Mouse (Mus musculus): Measurements from ENCODE around the gene Zbtb8os. TPM values are rescaled to one million over a fixed set of nuclear protein-coding genes. Genes with fewer than 3 reads are reported as not detected.
A peak's percentile ranks its signal among the peaks of the same experiment; 100 is the strongest.

The Zbtb8os gene
- polyA plus RNA-seq, 1 experiment from 2014 or later, result 44.0 TPM

DNA sequence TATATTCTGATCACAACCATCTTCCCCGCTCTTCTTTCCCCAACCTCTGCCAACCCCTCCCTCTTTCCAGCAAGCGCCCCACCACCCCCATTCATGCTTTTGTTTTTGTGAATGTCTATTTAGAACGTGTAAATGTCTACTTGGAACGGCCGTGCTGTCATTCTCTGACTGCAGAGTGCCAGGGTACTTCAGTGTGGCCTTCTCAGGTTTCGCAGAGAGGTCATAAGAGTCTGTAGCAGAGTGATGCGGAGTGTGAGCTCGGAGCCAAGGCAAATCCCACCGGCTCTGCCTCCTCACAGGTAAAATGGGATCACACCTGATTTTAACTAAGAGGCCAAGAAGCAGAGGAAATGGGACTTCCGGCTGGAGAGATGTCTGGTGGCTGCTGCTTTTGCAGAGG lies 36.4 kb upstream of the Zbtb8os start:
- WGBS, result 47% methylated on average over 10 of the region's 10 CpGs
- Histone ChIP-seq H3K4me2 (replicated peaks) (no peak overlapping the region), H3K27ac (no peak overlapping the region), H3K27me3 (no peaks in the 10 kb centered on the region), H3K9ac (no peak overlapping the region), H3K9me3 (peaks cover 10% of the 10 kb centered on the region), H3K36me3 (peaks cover 3% of the 10 kb centered on the region; the same call in 1 of the 2 replicates), H3K4me1 (peaks cover 14% of the 10 kb centered on the region; the same call in 1 of the 2 replicates), H3K4me3 (no peak overlapping the region)
- no peak for ATAC-seq (ENCODE audit: low FRiP score, low read depth)

DNA sequence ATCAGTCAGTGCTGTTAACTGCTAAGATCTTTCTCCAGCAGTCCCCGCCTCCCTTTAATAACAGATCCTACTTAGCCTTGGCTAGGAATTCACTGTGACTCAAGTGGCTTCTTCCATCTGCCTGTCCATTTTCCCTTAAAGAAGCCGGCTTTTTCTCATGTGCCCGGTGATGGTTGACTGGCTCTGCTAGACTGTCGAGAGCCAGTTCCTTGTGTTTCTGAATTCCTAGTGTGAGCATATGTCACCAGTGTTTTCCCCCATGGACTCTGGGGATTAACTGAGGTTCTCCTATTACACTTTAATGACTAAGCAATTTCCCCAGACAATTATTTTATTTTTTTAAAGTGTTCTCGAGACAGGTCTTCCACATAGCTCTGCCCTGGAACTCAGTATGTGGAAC lies 32.1 kb upstream of the Zbtb8os start:
- peaks cover 31% of the 10 kb centered on the region for H3K36me3 ChIP-seq
- 68% methylated on average over 5 of the region's 5 CpGs for WGBS
- no peak overlapping the region for H3K27ac ChIP-seq
- no peak overlapping the region for H3K4me2 ChIP-seq (replicated peaks)
- no peak overlapping the region for H3K9ac ChIP-seq
- H3K4me1 ChIP-seq, result peaks cover 8% of the 10 kb centered on the region; the same call in 1 of the 2 replicates
- ATAC-seq (ENCODE audit: low FRiP score, low read depth), result 0 out of 2 replicates have a peak, but pooled peaks have one; percentile 13
- H3K9me3 ChIP-seq, result peaks cover 10% of the 10 kb centered on the region
- no peak overlapping the region for H3K4me3 ChIP-seq
- no peaks in the 10 kb centered on the region for H3K27me3 ChIP-seq

DNA sequence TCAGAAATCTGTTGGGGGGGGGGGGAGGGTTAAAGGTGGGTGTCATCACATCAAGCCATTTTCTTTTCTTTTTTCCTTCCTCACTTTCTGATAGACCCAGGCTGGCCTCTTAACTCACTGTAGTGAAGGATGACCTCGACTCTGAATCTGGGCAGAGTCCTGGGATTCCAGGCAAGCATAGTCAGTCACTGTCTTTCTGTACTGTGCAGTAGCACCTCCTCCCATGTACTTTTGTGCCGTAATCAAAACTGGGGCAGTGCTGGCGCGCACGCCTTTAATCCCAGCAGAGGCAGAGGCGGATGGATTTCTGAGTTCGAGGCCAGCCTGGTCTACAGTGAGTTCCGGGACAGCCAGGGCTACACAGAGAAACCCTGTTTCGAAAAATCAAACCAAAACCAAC lies 31.7 kb upstream of the Zbtb8os start:
- H3K9me3 ChIP-seq, result peaks cover 10% of the 10 kb centered on the region
- no peak overlapping the region for H3K27ac ChIP-seq
- H3K4me3 ChIP-seq, result no peak overlapping the region
- 90% methylated on average over 9 of the region's 9 CpGs for WGBS
- no peak overlapping the region for H3K4me2 ChIP-seq (replicated peaks)
- peaks cover 5% of the 10 kb centered on the region; the same call in 1 of the 2 replicates for H3K4me1 ChIP-seq
- H3K27me3 ChIP-seq, result no peaks in the 10 kb centered on the region
- H3K9ac ChIP-seq, result no peak overlapping the region
- peaks cover 35% of the 10 kb centered on the region for H3K36me3 ChIP-seq
- peak; percentile 10; the same call in 1 of the 2 replicates for ATAC-seq (ENCODE audit: low FRiP score, low read depth)

DNA sequence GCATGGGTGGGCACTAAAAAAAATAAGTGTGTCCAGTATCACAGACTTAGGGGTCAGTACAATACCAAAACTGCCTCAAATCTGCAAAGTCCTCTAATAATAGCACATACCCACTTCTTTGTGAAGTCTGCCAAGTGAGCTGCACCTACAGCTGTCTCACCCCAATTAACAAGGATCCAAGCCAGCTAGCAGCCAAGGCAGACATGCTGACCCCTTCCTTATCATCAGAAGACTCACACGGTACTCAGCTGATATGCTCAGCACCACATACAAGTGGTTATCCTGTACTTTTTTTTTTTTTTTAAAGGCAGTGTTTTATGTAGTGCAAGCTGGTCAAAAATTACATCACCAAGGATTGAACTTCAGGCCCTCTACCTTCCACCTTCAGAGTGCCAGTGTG lies 31.2 kb upstream of the Zbtb8os start:
- ATAC-seq (ENCODE audit: low FRiP score, low read depth), result peak; percentile 19; the same call in 1 of the 2 replicates
- H3K27me3 ChIP-seq, result no peaks in the 10 kb centered on the region
- H3K4me2 ChIP-seq (replicated peaks), result no peak overlapping the region
- peaks cover 40% of the 10 kb centered on the region for H3K36me3 ChIP-seq
- peaks cover 10% of the 10 kb centered on the region for H3K9me3 ChIP-seq
- no peak overlapping the region for H3K4me3 ChIP-seq
- H3K27ac ChIP-seq, result no peak overlapping the region
- no peak overlapping the region for H3K9ac ChIP-seq
- H3K4me1 ChIP-seq, result 0 out of 2 replicates have a peak, but pooled peaks cover 1% of the 10 kb centered on the region
- WGBS, result 59% methylated on average over 1 of the region's 1 CpGs

DNA sequence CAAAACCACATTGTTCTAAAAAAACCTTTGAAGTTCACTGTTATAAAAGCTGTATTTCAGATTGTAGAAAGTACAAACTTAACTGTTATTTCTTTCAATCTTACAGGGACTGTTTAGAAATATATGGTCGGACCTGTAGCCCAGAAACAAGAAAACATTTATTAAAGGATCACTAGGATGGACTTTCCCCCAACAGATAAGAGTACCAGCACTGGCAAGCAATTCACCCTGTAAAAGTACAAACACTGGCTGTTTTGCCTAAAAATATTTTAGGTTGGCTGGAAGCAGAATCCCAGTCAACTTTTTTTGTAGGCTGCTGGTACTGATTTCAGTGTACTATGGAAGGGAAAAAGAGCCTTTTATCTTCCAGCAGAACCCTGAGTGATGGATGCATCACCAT lies 27.6 kb upstream of the Zbtb8os start:
- no peak for ATAC-seq (ENCODE audit: low FRiP score, low read depth)
- H3K27me3 ChIP-seq, result no peaks in the 10 kb centered on the region
- H3K9ac ChIP-seq, result no peak overlapping the region
- H3K4me1 ChIP-seq, result no peaks in the 10 kb centered on the region
- 91% methylated on average over 1 of the region's 1 CpGs for WGBS
- H3K4me2 ChIP-seq (replicated peaks), result no peak overlapping the region
- H3K36me3 ChIP-seq, result peaks cover 68% of the 10 kb centered on the region
- H3K4me3 ChIP-seq, result no peak overlapping the region
- H3K27ac ChIP-seq, result no peak overlapping the region
- no peaks in the 10 kb centered on the region for H3K9me3 ChIP-seq

DNA sequence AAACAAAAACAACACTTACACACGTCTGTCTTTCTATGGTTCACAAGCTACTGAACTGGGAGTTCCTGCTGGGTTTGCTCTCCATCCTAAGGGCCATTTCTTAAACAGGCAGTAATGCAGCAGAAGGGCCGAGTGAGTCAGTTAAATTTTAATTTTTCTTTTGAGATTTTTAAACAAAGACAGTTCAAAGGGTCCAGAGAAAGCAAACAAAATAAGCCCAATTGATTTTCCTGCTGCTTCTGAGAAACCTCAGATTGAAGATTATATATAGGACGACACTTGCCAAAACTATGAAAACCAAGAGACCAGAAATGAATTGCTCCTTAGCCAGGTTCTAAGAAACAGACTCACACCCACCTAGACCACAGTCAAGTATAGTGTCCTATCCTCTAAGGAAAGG lies 21.6 kb upstream of the Zbtb8os start:
- Histone ChIP-seq H3K4me2 (replicated peaks) (no peak overlapping the region), H3K4me3 (no peak overlapping the region), H3K27me3 (no peaks in the 10 kb centered on the region), H3K4me1 (no peaks in the 10 kb centered on the region), H3K36me3 (peaks cover 92% of the 10 kb centered on the region), H3K9me3 (no peaks in the 10 kb centered on the region), H3K27ac (no peak overlapping the region), H3K9ac (no peak overlapping the region)
- WGBS, result 84% methylated on average over 3 of the region's 3 CpGs
- ATAC-seq (ENCODE audit: low FRiP score, low read depth), result no peak

DNA sequence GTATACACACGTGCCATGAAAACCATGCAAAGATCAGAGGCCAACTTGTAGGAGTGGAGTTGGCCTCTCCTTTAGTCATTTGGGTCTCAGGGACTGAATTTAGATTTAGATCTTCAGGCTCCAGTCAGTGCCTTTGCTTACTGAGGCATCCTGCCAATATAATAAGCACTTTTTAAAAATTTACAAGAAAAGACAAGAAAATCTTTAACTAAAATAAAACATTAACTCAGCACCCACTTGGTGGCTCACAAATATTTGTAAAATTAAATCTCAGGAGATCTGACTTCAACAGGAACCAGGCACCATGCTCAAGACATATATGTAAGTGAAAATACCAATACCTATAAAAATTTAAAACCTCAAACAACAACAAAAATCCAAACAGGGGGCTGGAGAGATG lies 14.6 kb upstream of the Zbtb8os start:
- Histone ChIP-seq H3K4me1 (no peaks in the 10 kb centered on the region), H3K9me3 (no peaks in the 10 kb centered on the region), H3K27ac (no peak overlapping the region), H3K36me3 (peaks cover 89% of the 10 kb centered on the region), H3K4me2 (replicated peaks) (no peak overlapping the region), H3K4me3 (no peak overlapping the region), H3K9ac (no peak overlapping the region), H3K27me3 (no peaks in the 10 kb centered on the region)
- no peak for ATAC-seq (ENCODE audit: low FRiP score, low read depth)
- WGBS, result 90% methylated on average over 1 of the region's 1 CpGs

DNA sequence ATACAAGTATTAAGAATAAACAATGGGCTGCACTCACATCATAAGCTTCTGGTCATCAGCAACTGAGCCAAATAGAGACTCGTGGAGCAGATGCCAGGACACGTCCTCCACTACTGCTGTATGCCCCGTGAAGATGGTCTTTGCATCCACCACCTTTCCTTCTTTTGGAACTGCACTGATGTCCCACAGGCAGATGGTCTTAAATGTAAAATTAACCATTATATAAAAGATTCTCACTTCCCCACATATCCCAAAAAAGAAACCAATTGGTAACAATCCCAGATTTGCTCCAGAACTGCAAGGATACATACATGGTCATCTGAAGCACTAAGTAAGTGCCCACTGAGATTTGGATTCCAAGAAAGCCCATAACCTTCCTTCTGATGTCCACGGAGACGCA lies 13.5 kb upstream of the Zbtb8os start:
- Histone ChIP-seq H3K27me3 (no peaks in the 10 kb centered on the region), H3K9ac (no peak overlapping the region), H3K4me2 (replicated peaks) (no peak overlapping the region), H3K36me3 (peaks cover 87% of the 10 kb centered on the region), H3K4me1 (0 out of 2 replicates have a peak, but pooled peaks cover 2% of the 10 kb centered on the region), H3K4me3 (no peak overlapping the region), H3K27ac (no peak overlapping the region), H3K9me3 (no peaks in the 10 kb centered on the region)
- no peak for ATAC-seq (ENCODE audit: low FRiP score, low read depth)
- 91% methylated on average over 5 of the region's 5 CpGs for WGBS

DNA sequence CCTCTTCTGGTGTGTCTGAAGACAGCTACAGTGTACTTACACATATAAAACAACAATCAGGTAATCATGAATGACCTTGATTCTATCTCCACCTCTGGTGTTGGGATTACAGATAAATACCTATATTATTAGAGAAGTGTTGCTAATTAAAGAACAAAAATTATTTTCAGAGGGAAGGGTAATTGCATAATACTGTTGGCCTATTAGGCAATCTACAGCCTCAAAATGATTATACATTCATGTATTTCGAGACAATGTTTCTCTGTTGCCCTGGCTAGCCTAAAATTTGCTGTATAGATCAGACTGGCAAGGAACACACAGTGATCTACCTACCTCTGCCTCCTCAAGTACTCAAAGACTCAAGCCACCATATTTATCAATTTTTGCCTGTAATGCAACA lies 12.0 kb upstream of the Zbtb8os start:
- Histone ChIP-seq H3K9ac (no peak overlapping the region), H3K27ac (no peak overlapping the region), H3K4me1 (0 out of 2 replicates have a peak, but pooled peaks cover 2% of the 10 kb centered on the region), H3K4me2 (replicated peaks) (no peak overlapping the region), H3K9me3 (no peaks in the 10 kb centered on the region), H3K4me3 (no peak overlapping the region), H3K27me3 (no peaks in the 10 kb centered on the region), H3K36me3 (peaks cover 87% of the 10 kb centered on the region)
- WGBS, result 91% methylated on average over 1 of the region's 1 CpGs
- no peak for ATAC-seq (ENCODE audit: low FRiP score, low read depth)

DNA sequence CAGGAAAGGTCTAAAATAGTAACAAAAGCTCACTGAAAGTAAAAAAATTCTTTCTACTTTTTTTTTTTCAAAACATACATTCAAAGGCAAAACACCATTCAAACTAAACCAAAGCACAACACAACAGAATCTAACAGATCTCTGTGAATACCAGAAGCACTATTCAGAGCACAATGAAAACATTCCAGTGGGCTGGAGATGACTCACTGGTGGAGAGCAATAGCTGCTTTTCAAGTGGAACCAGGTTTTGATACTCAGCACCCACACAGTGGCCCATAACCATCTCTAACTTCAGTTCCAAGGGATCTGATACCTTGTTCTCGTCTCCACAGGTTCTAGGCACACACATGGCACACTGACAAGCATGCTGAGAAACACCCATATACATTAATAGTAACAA lies 10.7 kb upstream of the Zbtb8os start:
- Histone ChIP-seq H3K9ac (no peak overlapping the region), H3K4me1 (0 out of 2 replicates have a peak, but pooled peaks cover 2% of the 10 kb centered on the region), H3K9me3 (no peaks in the 10 kb centered on the region), H3K36me3 (peaks cover 88% of the 10 kb centered on the region), H3K4me2 (replicated peaks) (no peak overlapping the region), H3K27ac (no peak overlapping the region), H3K27me3 (no peaks in the 10 kb centered on the region), H3K4me3 (no peak overlapping the region)
- no peak for ATAC-seq (ENCODE audit: low FRiP score, low read depth)
- WGBS, result 78% methylated on average over 1 of the region's 1 CpGs

DNA sequence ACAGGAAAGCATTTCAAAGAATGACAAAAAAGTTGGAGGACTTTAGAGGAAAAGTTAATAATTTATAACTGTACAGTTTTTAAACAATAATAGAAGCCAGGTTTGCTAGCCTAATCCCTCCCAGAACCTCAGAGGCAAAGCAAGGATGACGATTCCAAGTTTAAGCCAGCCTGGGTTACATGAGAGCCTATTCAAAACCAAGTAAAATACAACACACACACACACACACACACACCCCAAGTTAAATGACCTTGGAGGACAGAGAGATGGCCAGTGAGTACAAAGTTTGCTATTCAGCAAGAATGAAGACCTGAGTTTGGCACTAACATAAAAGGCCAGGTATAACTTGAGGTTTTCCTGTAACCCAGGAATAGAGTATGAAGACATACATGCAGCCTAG lies 9.3 kb upstream of the Zbtb8os start:
- H3K9ac ChIP-seq, result no peak overlapping the region
- H3K4me3 ChIP-seq, result no peak overlapping the region
- ATAC-seq (ENCODE audit: low FRiP score, low read depth), result no peak
- no peak overlapping the region for H3K4me2 ChIP-seq (replicated peaks)
- no peak overlapping the region for H3K27ac ChIP-seq
- peaks cover 83% of the 10 kb centered on the region for H3K36me3 ChIP-seq
- peaks cover 12% of the 10 kb centered on the region for H3K4me1 ChIP-seq
- H3K9me3 ChIP-seq, result no peaks in the 10 kb centered on the region
- 61% methylated on average over 1 of the region's 1 CpGs for WGBS
- no peaks in the 10 kb centered on the region for H3K27me3 ChIP-seq

DNA sequence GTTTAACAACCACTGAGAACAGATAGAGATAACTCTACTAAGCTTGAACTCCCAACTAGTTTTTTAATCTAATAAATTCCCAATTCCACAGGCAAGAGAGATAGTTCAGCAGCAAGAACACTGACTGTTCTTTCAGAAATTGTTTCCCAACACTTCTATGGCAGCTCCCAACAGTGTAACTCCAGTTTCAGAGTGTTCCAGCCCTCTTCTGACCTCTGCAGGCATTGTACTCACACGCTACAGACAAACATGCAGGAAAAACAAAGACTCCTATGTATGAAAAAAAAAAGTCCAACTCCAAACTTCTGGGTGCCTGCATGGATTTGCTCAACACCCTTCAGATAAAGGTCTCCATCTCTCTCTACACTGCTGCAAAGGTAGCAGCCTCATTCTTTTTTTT lies 2.6 kb upstream of the Zbtb8os start:
- ATAC-seq (ENCODE audit: low FRiP score, low read depth), result no peak
- Histone ChIP-seq H3K27me3 (no peaks in the 10 kb centered on the region), H3K27ac (no peak overlapping the region), H3K9ac (peak overlapping the region; percentile 54), H3K36me3 (peaks cover 47% of the 10 kb centered on the region), H3K9me3 (no peaks in the 10 kb centered on the region), H3K4me3 (peak overlapping the region; percentile 95), H3K4me1 (peaks cover 38% of the 10 kb centered on the region), H3K4me2 (replicated peaks) (peak overlapping the region; percentile 75)
- 39% methylated on average over 1 of the region's 1 CpGs for whole genome bisulfite sequencing

DNA sequence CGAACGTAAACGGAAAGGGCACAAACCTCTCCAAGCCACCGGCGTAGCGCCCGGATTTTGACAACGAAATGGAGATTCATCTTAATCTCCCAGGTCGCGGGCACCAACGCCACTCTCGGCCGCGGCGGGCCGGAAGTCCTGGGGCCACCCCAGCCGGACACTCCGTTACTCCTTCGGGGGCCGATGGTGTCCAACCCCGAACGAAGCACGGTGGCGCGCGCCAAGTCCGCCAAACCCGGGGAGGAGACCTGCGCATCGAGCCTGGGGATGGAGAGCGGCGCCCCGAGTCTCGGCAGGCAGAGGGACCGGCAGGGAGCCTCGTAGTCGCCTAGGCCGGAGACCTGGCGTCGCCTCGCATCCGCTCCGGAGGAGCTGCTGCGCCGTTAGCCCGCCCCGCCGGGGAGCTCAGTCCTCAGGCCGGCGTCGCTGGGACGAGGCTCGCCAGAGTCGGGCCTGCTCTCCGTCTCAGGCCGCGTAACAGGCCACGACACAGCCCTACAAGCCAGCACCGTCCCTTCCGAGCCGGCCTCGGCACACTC lies 749 bp upstream of the Zbtb8os start:
- no peaks in the 10 kb centered on the region for H3K9me3 ChIP-seq
- 0% methylated on average over 57 of the region's 62 CpGs for WGBS
- H3K4me2 ChIP-seq (replicated peaks), result peak overlapping the region; percentile 75
- peaks cover 30% of the 10 kb centered on the region for H3K36me3 ChIP-seq
- no peak; the same call in 1 of the 2 replicates for ATAC-seq (ENCODE audit: low FRiP score, low read depth)
- H3K27me3 ChIP-seq, result no peaks in the 10 kb centered on the region
- peak overlapping the region; percentile 98 for H3K9ac ChIP-seq
- peak overlapping the region; percentile 95 for H3K4me3 ChIP-seq
- peak overlapping the region; percentile 97 for H3K27ac ChIP-seq
- peaks cover 38% of the 10 kb centered on the region for H3K4me1 ChIP-seq

All from limb, embryonic 13.5 days (tissue).